Mouse (Mus musculus) lung, postnatal 0 days (tissue): ENCODE data around the gene C3.

Source experiments
- CTCF ChIP-seq: IDR thresholded peaks from 2 replicates; pipeline ENCODE4 v1.5.1; 2016; ENCODE audit warnings: antibody characterized with exemption, mild to moderate bottlenecking
- EP300 ChIP-seq: IDR thresholded peaks from 2 replicates; pipeline ENCODE4 v1.6.1; 2016; ENCODE audit warnings: antibody characterized with exemption, mild to moderate bottlenecking, control low read depth

DNA sequence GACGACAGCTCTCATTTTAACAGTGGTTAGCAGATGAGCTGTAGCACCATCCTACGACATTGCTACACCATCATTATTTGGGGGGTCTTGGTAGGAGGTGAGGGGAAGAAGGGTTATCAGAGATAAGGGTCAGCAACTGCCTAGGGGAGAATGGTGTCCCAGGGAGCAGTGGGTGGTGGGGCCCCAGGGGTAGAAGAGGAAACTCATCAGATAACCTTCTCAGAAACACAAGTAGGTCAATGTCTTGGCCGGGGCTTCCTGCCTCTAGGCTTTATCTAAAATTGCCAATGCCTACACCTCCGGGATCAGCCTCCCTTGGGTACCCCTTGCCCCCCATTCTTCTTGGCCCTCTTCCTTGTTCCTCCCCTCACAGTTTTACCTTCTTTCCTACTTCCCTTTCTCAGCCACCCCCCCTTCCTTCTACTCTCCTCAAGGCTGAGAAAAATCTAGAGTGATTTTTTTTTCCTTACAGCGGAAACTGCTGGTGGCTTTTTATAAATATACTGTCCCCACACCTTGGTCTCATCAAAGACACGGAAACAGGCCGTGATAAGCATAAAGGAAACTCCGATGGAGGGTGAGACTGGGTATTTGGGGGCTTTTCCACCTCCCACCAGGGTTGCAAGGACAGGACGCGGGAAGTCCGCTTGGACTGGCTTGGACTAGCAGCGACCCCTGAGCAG, 39.3 kb downstream of the C3 start:
- TF ChIP-seq CTCF, result no peak
- no peak for TF ChIP-seq EP300
